Mouse (Mus musculus) c-Kit-positive CD71-negative TER-119-negative erythroid progenitor cells, embryonic 14.5 days (primary cell): ENCODE data around the gene Ciart.
"Not testable (repeated sequence)": the region's sequence is repeated elsewhere in the genome, so short reads cannot be mapped to it uniquely, and the experiment has no call there.

Experiments used
- DNase-seq: peaks from one replicate; pipeline ENCODE4 v3.0.0-alpha.2; 2013; ENCODE audit warnings: low read depth

Gene Ciart

GRCm38 (mm10) chr3:95881979-95882815 lies at the start of gene Ciart:
Gene Ciart (minus strand): TSS chr3:95882251.
- peak; percentile 86 for DNase-seq

GRCm38 (mm10) chr3:95931471-95931870 lies 49.4 kb upstream of the Ciart start:
- DNase-seq: no peak

- DNase-seq: no peak
Measured at GRCm38 (mm10) chr3:95930471-95930789, 48.4 kb upstream of the Ciart start.

- DNase-seq: no peak
Measured at GRCm38 (mm10) chr3:95929581-95930470, 47.8 kb upstream of the Ciart start.

GRCm38 (mm10) chr3:95928658-95929503 lies 46.8 kb upstream of the Ciart start, which contains the start of gene Anp32e:
Gene Anp32e (plus strand): TSS chr3:95929246.
- DNase-seq: peak; percentile 98

- no peak for DNase-seq
Measured at GRCm38 (mm10) chr3:95928261-95928657, 46.2 kb upstream of the Ciart start.

GRCm38 (mm10) chr3:95925087-95925486 lies 43.0 kb upstream of the Ciart start:
- no peak for DNase-seq

- no peak for DNase-seq
Measured at GRCm38 (mm10) chr3:95924185-95924584, 42.1 kb upstream of the Ciart start.

GRCm38 (mm10) chr3:95923429-95923828 lies 41.4 kb upstream of the Ciart start:
- not testable (repeated sequence) for DNase-seq

- not testable (repeated sequence) for DNase-seq
Measured at GRCm38 (mm10) chr3:95920532-95920931, 38.5 kb upstream of the Ciart start.

GRCm38 (mm10) chr3:95916760-95917159 lies 34.7 kb upstream of the Ciart start:
- DNase-seq: no peak

GRCm38 (mm10) chr3:95914706-95915105 lies 32.7 kb upstream of the Ciart start:
- DNase-seq: no peak

- DNase-seq: no peak
Measured at GRCm38 (mm10) chr3:95907613-95908012, 25.6 kb upstream of the Ciart start.

- no peak for DNase-seq
Measured at GRCm38 (mm10) chr3:95906860-95907259, 24.8 kb upstream of the Ciart start.

GRCm38 (mm10) chr3:95905940-95906492 lies 24.0 kb upstream of the Ciart start:
- no peak for DNase-seq

GRCm38 (mm10) chr3:95905146-95905939 lies 23.3 kb upstream of the Ciart start:
- no peak for DNase-seq

- DNase-seq: no peak
Measured at GRCm38 (mm10) chr3:95904568-95904967, 22.5 kb upstream of the Ciart start, which contains the start of gene Car14. Gene Car14 (minus strand): TSS chr3:95904691.

- no peak for DNase-seq
Measured at GRCm38 (mm10) chr3:95903753-95904502, 21.9 kb upstream of the Ciart start.

- no peak for DNase-seq
Measured at GRCm38 (mm10) chr3:95902643-95903042, 20.6 kb upstream of the Ciart start.

GRCm38 (mm10) chr3:95902373-95902625 lies 20.2 kb upstream of the Ciart start:
- no peak for DNase-seq
